Mouse (Mus musculus) brain, embryonic 18.5 days (tissue): Measurements from ENCODE around the gene Ccdc43.
"Not testable (repeated sequence)": the region's sequence is repeated elsewhere in the genome, so short reads cannot be mapped to it uniquely, and the experiment has no call there.

ENCODE experiments used
- DNase-seq: peaks from one replicate; pipeline ENCODE4 v3.0.0-alpha.2; 2012; ENCODE audit warnings: low read depth, low spot score

The Ccdc43 gene

DNA sequence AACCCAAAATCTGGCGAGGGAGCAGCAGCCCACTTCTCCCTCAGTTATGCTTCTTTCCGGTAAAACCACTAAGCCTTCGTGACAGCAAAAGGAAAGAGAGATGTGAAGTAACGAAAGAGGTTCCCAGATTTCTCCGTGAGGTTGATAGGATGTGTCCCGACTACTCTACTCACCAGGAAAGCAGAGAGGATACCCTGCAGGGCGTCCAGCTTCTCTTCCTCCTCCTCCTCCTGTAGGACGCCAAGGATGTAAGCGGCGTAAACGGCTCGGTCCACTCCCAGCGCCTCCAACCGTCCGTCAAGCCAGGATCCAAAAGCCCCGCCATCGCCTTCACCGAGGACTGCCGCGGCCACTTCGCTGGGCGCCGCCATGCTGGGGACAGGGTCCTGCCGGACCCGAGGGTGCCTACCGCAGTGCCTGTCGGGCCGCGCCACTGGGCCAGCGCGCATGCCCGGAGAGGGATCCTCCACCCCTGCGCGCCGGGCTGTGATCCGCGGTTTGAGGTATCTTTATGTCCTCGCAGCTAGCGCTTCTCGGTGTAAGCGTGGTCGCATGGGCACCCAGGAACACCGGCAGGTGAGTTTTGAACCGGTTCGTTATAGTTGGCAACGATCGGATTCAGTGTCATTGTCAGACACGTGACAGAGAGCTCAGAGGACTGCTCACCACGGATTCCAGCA, at the start of gene Ccdc43:
Gene Ccdc43, minus strand, starts transcription at position 445 of the 680 bp plus-strand sequence.
- peak; percentile 50 for DNase-seq

DNA sequence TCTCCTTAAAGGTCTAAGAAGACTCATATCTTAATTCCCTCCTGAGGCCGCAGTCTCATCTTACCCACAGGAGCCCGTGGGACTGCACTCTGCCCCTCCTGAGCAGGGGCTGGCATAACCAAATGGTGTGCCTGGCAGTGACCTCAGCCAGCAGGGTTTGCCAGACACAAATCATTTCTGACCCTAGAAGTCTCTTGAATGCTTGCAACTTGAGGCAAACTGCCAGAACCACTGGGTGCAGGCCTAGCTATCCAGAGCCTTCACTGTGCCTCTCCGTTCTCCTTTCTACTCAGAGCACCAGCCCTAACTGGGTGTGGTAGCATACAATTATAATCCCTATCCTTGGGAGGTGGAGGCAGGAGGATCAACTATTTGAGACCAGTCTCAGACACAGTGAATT, 47.2 kb upstream of the Ccdc43 start:
- no peak for DNase-seq

DNA sequence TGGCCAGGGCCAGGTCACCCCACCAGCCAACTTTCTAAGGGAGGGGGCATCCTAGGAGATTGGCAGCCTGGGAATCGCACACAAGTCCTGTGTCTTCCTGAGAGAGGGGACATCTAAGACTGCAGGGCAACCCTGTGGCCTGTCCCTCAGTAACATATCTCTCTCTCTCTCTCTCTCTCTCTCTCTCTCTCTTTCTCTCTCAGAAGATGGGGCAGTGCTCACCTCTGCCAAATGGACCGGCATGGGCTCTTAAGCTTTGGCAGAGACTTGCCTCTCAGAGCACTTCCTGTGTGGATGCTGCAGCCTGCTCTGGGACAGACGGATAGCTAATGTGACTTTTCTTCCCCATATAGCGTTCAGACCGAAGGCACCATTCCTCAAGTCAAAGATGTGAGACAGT, 45.3 kb upstream of the Ccdc43 start:
- DNase-seq, result no peak

DNA sequence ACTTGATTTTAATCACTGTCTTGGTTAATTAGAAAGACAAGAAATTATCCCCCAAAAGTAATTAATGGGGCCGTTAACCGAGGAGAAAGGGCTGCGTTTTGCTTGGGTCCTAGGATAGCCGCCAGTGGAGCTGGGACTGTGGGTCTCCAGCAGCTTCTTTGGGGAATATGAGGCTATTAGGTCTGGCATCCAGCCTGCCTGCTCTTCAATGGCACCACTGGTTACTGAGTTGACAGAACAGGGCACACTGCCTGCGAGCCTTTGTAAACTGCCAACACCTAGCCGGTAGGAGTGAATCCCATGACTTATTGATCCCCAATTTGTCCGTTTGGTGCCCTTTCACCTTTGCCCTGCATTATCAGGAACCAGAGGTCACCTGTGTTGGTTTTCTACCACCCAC, 44.5 kb upstream of the Ccdc43 start:
- no peak for DNase-seq

DNA sequence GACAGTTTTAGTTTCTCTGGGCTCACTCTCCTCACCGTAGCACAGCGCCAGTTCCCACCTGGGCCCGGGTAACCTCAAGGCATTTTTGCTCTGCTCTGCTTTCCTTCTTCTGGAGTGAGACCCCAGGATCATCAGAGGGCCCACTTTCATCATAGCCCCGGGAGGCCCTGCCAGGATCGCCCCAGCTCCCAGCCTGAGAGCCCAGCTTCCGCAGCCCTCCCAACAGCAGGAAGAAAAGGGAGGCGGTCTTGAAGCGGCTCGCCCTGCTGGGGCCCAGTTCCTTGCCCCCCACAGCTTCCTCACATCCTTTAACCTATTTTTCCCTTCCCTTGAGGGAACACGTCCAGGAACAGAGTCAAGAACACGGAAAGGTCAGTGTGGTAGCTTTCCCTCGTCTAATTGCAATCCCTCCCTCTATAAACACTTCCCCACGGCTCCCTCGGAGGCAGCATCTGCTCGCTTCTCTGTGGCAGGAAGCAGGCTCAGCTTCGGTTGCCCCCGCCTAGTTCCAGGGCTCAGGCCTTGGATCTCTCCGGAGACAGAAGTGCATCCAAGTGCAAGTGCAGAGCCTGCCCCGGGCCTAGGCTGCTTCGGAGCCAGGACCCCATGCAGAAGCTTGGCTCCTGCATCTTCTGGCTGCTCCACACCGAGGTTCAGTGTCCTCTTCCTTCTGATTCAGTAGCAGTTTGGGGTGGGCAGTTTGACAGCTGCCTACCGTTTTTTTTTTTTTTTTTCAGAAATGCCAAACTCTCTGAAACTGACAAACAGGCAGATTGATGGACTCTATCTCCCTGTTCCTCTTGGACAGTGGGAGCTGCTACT, 43.8 kb upstream of the Ccdc43 start:
- no peak for DNase-seq

DNA sequence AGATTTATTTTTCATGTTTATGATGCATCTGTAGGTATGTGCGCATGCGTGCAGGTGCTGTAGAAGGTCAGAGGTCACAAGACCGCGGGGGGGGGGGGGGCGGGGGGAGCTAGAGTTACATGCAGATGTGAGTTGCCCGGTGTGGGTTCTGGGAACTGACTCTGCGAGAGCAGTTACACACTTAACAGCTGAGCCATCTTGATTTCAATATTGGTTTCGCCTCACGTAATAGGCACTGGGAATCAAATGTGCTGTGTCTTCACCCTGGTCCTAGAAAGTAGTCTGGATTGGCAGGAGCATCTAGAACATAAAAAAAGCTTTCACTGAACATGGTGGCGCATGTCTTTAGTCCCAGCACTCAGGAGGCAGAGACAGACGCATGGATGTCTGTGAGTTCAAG, 43.1 kb upstream of the Ccdc43 start:
- no peak for DNase-seq

DNA sequence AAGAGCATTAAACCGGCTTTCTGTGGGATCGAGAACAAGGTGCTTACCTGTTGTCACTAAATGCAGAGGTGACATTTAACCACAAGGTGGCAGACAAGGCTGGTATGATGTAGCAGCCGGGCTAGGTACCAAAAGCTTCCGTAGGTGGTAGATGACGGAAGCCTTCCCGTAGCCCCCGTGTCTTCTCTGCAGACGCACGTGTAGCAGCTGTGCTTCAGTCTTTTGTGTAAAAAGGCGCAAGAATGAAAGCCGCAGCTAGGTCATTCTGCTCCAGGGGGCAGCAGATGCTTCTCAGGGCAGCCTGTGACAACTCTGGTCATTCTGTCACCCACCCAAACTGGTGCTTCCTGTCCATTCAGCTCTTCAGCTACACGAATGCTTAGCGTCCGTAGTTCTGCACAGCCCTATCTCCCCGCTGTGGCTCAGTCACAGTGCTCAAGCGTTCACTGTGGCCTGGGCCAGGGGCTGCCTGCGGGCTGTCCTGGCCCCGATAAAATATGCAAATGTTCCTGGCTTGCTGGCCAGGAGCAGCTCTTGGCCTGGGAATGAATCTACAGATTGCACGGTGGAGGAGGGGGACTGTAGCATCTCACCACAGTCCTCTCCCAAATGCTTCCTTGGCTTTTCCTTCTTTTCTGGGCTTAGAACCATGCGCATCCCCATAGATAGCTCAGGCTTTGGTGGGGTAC, 41.8 kb upstream of the Ccdc43 start:
- peak; percentile 79 for DNase-seq

DNA sequence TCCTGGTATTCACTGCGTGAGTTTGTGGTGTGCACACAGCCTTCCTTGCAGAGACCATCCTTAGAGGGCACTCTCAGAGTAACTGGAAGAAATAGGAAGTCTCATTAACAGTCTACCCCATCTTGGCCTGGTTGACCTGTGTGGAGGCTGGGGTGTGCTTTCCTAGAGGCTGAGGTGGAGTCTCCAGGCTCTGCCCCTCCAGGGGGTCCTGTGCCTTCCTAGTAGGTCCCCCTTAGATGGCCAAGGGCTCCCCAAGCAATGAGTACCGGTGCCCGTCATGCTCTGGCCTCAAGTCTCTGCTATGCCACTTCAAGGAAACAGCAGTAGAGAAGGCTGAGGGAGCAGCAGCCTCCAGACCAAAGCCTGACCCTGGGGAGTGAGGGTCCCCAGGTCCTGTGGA, 40.5 kb upstream of the Ccdc43 start:
- no peak for DNase-seq

DNA sequence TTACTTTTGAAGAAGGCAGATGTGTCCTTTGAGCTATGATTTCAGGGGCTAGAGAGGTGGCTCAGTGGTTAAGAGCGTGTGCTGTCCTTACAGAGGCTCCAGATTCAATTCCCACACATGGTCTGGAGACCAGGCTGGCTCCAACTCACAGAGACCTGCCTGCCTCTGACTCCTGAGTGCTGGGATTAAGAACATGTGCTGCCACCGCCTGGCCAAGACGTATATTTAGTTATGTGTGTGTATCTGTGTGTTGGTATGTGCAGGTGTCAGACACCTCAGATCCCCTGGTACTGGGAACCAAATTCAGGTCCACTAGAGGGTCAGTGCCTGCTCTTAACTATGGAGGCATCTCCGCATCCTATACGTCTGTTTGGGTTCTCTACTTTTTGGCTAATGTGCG, 37.4 kb upstream of the Ccdc43 start:
- DNase-seq, result no peak

DNA sequence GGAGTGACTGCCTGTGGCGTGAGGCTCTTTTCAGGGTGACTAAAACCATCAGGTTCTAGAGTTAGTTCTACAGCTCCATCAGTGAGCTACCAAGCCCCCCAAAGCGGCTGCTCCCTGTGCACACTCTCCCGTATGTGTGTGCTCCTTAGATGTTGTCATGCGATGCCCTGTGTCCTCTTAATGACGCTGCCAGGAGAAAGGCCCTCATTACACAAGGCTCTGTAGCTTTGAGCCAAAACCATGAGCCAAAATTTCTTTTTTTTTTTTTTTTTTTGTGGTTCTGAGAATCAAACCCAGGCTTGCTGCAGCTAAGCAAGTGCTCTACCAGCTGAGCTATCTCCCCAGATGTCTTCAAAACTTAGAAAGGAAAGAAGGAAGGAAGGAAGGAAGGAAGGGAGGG, 35.6 kb upstream of the Ccdc43 start:
- DNase-seq, result no peak

DNA sequence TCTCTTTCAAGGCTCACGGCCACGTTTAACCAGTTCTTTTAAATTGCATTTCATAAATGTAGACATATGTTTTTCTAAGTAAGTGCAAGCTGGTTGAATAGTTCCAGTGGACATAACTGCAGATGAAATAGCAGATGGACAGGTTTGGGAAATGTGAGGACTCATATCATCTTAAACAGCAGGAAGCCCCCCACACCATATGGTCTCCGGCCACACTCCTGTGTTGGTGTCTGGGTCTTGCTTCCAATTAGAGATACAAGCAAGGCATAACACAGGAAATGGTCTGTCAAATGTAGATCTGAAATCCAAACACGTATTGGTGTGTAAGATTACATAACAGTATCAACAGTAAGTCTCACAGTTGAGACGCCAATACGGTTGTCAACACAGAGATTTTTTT, 33.8 kb upstream of the Ccdc43 start:
- no peak for DNase-seq

DNA sequence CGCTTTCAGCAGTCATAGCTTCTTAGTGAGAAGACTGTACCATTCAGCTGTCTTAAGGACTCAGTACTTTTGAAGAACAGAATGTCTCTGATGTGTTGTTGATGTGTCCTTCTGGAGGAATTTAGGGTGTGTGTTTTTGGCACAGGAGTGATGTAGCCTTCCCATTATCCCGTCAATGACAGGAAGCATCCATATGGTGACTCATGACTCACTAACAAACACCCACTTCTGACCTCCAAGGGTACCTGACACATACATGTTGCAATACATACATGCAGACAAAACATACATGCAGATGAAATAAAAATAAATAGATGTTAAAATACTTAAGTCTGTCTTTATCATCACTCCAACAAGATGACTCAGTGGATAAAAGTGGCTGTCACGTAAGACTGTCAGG, 32.3 kb upstream of the Ccdc43 start:
- DNase-seq, result no peak

DNA sequence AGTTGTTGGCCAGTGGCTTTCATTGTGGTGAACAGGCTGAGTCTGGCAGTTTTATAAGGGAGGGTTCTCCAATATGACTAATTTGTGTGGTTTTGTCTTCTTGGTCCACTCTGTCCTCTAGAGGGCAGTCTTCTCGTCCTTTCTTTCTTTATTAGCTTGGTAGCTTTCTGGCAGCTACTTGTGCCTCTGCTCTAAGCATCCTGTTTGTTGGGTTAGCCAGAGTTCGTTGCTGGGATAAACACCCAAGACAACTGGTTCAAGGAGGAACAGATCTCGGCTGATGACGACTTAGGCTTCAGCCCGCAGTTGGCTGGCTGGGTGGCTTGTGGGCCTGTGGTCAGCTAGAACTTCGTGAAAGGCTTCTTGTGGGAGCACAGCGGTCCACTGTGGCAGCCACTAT, 31.0 kb upstream of the Ccdc43 start:
- no peak for DNase-seq

DNA sequence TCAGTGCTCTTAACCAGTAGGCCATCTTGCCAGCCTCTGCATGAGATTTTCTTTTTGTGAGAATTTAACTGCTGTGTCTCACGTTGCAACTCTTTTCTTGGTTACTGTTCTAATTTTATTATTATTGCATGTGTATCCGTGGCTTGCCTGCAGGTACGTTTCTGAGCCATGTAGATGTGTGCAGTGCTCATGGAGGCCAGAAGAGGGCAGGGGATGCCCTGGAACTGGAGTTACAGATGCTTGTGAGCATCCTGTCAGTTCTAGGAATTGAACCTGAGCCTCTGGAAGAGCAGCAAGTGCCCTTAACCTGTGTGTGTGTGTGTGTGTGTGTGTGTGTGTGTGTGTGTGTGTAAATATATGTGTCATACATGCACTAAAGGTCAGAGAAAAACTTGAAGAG, 28.0 kb upstream of the Ccdc43 start:
- DNase-seq, result no peak

DNA sequence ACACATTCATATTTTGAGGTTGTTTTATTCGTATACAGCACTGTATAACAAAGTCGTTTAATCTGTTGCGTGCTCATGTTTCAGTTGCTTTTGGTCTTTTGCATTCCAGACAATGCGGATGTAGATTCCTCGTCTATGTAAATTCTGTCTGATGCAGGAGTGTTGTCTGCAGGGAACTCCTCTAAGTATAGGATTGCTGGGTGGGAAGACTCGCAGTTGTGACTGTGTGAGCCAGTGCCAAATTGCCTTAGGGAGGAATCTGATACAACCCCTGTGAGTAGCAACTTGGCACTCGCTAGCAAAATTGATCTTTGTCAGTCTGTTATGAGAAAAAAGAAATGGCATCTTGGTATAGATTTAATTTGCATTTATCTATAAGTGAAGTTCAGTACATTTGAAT, 18.6 kb upstream of the Ccdc43 start:
- no peak for DNase-seq

DNA sequence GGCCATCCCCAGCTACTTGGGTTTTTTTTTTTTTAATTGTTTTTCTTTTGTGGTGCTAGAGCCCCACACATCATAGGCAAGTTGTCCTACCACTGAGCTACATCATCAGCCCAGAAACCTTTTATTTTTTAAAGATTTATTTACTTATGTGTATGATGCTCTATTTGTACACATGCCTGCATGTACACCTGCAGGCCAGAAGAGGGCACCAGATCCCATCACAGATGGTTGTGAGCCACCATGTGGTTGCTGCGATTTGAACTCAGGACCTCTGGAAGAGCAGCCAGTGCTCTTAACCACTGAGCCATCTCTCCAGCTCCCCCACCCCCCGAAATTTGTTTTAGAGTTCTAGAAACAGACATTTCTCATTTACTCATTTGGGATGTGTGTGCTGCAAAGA, 17.0 kb upstream of the Ccdc43 start:
- not testable (repeated sequence) for DNase-seq

DNA sequence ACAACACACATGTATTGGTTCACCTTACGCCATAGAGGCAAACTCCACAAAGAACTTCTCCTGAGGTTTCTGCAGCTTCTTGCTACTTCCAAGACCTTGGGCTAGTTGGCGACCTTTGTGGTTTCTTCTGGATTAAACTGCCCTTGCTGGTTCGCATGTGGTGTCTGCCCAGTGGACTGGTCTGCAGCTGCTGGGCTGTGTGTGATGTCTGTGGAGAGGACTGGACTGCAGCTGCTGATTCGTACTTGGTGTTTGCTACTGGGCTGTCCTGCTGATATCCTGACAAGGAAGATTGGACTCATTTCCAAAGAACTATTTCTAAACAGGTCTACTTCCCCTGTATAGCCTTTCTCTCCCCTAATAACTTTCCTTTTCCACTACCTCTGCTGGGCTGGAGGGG, 14.8 kb upstream of the Ccdc43 start:
- no peak for DNase-seq

DNA sequence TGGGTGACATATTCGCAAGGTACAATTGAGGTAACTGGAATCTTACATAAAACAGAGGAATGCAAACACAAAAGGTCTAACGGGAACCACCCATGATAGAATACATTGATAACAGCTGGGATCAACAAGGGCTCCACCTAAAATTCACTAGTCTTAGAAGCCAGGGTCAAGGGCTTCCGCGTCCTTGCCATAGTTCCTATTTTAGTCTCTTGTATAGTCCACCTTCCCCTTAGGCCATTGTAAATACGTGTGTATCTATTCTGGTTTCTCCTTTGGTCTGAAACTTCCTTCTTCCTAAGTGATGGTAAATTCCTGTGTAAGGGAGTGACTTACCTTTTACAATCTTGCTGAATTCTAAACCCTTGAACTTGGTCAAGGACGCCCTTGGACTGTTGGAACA, 4.6 kb upstream of the Ccdc43 start:
- not testable (repeated sequence) for DNase-seq

DNA sequence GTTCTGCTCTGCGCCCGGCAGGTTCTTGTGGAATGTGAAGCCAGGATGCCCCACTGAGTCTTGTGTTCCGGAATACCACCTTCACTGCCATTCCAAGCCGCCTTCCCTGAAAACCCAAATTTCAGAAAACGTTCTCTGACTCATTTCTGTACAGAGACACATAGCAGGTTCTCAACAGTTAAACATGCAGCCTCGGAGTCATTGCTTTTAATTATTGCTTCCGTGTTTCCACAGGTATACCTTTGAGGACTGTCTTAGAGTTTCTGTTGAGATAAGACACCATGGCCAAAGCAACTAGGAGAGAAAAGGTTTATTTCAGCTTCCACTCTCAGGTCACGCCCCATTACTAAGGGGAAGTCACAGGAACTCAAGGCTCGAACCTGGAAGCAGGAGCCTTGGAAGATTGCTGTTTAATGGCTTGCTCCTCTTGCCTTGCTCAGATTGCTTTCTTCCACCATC, 465 bp upstream of the Ccdc43 start:
- no peak for DNase-seq

DNA sequence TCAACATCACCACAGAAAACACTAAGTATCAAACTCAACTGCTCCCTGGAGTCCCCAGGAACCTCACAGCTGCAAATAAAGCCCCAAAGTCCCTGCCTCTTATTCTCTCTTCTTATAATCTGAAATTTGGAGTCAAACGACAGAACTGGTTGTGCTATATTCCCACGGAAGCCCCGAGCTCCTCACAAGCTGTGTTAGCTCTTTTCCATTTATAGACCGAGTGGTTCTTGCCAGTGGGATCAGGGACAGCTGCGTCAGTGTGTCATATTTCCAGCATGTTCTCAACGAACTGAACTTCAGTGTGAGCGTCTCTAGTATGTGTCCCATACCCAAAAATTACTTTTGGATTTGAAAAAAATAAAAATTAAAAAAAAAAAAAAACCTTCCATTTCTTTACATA, 2.3 kb downstream of the Ccdc43 start:
- no peak for DNase-seq

DNA sequence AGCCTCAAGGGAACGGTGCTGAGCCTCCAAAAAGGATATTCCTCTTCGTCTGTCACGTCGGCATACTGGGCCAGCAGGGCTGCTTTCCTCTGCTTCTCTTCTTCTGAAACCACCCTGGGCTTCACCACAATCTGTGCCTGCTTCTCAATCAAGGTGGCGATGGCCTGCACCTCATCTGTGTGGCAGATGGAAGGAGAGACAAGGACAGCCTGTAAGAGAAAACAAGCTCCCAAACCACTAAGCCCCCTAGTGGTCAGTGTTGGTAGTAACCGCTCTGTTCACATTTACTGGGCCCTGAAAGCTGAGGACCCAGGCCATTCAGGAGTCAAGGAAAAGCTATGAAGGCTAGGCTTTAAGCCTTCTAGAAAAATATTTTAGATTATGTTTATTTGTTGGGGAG, 7.4 kb downstream of the Ccdc43 start:
- DNase-seq, result no peak

DNA sequence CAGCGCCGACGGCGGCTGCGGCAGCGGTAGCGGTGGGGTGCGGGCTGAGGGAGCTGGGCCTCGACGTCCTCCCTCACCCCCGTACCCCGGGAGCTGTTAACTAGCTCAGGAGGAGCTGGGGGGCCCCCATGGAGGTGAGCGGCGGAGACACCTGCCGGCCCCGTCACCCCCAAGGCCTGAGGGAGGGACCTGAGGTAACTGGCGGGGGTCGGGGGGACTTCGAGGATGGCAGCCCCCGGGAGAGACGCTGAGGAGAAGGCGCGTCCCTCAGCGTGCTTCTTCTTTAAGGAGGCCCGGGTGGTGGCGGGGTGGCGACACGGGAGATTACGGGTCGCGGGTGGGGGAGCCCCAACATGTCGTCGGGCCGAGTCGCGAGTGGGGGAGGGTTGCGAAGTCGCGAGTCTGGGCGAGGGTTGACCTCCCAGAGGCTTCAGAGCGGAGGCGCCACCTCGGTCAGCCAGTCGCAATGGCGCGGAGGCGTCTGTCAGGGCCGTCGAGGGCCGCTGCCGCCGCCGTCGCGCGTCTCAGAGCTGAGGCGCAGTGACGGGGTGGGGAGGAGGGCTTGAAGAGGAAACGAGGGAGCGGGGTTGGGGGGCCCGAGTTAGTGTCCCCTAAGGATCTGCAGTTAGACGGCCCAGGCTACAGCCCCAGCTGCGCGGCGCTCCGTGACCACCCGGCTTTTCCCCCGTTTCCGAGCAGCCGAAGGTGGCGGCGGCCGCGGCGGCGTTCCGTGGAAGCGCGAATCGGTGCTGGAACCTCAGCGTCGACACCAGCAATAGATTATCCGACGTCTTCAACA, 31.7 kb downstream of the Ccdc43 start:
- no peak for DNase-seq
